Mouse (Mus musculus) c-Kit-positive CD71-positive TER-119-negative erythroid progenitor cells, embryonic 14.5 days (primary cell): ENCODE results near the gene Vsig10.

ENCODE experiments used
- DNase-seq: peaks from one replicate; pipeline ENCODE4 v3.0.0-alpha.2; 2013; ENCODE audit warnings: low read depth

The Vsig10 gene

GRCm38 (mm10) chr5:117381785-117382184, 62.9 kb downstream of the Vsig10 start:
- DNase-seq: no peak

GRCm38 (mm10) chr5:117383198-117383597, 64.3 kb downstream of the Vsig10 start:
- no peak for DNase-seq

GRCm38 (mm10) chr5:117388296-117388751, 69.4 kb downstream of the Vsig10 start:
- DNase-seq: peak; percentile 58

DNA sequence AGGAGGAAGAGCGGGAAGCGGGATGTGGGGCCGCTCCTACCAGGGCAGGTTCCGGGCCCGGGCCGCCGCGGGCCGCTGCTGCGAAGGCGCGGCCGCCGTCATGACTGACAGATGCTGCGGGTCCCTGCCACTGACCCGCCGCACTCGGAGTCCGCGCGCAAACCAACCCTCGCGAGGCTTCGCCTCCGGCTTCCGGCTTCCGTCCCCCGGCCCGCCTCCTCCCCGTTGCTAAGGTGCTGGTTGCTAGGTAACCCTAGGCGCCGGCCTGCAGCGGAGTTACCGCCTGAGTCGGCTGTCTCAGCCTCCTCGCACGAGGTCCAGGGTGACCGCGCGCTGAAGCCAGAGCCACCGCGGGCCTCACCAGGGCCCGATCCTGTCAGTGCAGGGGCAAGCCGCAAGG, 70.0 kb downstream of the Vsig10 start, which contains the start of gene Rfc5:
Rfc5 (minus strand) TSS at position 171 of the 400 bp plus-strand sequence.
- peak; percentile 93 for DNase-seq

GRCm38 (mm10) chr5:117390895-117391294, 72.0 kb downstream of the Vsig10 start:
- no peak for DNase-seq

GRCm38 (mm10) chr5:117395834-117396233, 77.0 kb downstream of the Vsig10 start:
- DNase-seq: no peak

- no peak for DNase-seq
Observed at GRCm38 (mm10) chr5:117396596-117397014, 77.7 kb downstream of the Vsig10 start.

DNA sequence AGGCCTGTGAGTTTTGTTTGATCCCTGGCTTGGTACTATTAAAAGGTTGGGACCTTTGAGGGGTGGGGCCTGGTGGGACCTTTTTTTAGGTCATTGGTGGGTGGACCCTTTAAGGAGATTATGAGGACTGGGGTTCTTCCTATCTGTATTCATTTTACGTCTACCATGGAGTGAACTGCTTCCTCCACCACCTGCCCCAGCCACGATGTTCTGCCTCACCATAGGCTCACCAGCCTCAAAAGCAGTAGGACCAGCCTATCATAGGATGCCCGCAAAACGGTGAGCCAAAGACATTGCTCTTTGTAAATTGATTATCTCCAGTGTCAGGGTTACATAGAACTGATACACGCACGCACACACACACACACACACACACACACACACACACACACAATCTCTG, 78.5 kb downstream of the Vsig10 start:
- DNase-seq: no peak

- DNase-seq: no peak
Observed at GRCm38 (mm10) chr5:117398007-117398550, 79.2 kb downstream of the Vsig10 start.

- no peak for DNase-seq
Observed at GRCm38 (mm10) chr5:117399281-117399680, 80.4 kb downstream of the Vsig10 start.

DNA sequence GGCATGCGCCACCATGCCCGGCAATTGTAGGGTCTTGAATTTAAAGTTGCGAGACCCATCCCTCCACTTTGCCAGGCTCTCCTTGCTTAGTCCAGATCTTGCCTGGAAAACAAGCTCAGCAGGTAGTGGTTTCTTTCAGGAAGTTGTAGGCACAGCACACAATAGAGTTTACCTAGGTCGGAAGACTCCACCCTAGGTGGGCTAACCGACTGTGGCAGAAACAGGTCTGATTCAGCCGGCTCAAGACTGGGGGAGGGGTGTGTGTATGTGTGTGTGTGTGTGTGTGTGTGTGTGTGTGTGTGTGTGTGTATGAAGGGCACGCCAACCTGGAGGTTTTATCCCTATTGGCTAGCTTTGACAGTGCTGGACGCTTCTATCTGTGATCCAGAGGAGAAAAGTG, 84.7 kb downstream of the Vsig10 start:
- DNase-seq: no peak
